Mouse (Mus musculus) olfactory bulb, adult 2 months (tissue): ENCODE measurements around the gene Vmac.

ENCODE experiments used
- CTCF ChIP-seq: fragments of 200-500 bp; IDR thresholded peaks from 2 replicates; pipeline ENCODE4 v1.5.1; 2012; ENCODE audit warnings: low read depth, mild to moderate bottlenecking, low read length, moderate library complexity; ENCODE audit not compliant: insufficient read depth
- POLR2A ChIP-seq: fragments of 200-500 bp; IDR thresholded peaks from 2 replicates; pipeline ENCODE4 v1.6.1; 2012; ENCODE audit warnings: mild to moderate bottlenecking, low read depth, low read length, moderate library complexity; ENCODE audit not compliant: insufficient read depth

DNA sequence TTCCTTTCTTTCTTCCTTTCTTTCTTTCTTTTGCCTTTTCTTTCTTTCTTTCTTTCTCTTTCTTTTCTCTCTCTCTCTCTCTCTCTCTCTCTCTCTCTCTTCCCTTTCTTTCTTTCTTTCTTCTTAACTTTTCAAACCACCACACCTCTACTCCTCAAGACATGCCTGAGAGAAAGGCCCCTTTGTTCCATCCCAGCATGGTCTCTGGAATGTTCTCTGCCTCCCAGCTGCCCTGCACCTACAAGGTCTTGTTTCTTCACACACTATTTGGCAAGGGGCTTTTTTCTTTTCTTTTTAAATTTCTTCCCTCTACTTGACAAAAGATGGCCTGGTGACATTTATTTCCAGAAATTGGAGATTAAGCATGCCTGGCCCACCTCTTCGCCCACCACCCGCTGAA, 11.8 kb upstream of the Vmac start:
- no peak for TF ChIP-seq CTCF
- no peak for TF ChIP-seq POLR2A
